Mouse (Mus musculus) activated CD4-positive, CD25-positive, alpha-beta regulatory T cell, adult 9 weeks (primary cell): ENCODE measurements around the gene Tbca. TPM values are rescaled to one million over a fixed set of nuclear protein-coding genes. Genes with fewer than 3 reads are reported as not detected.

Source experiments
- polyA plus RNA-seq: library from polyadenylated mRNA; unstranded; fragments of 100-300 nt; shearing (Covaris generic); gene quantifications from one replicate; pipeline ENCODE4 v1.2.1, GENCODE M21; 2017

The Tbca gene
- polyA plus RNA-seq, result 211 TPM

GRCm38 (mm10) chr13:94788771-94789649 is at the start of gene Tbca:
TSS of gene Tbca (plus strand) at chr13:94788910.

GRCm38 (mm10) chr13:94875396-94875880 is 86.7 kb downstream of the Tbca start, which contains the start of gene Otp:
TSS of gene Otp (plus strand) at chr13:94875602.

Other genes with a start within 250 kb of the Tbca start
- gene Otp, start 86.7 kb downstream of the Tbca start, polyA plus RNA-seq, result not detected
- 5.9 TPM for gene Wdr41, start 187.4 kb downstream of the Tbca start, polyA plus RNA-seq